Mouse (Mus musculus): Measurements from ENCODE around the gene Samd4b.
A peak's percentile ranks its signal among the peaks of the same experiment; 100 is the strongest.
"Not testable (repeated sequence)": the region's sequence is repeated elsewhere in the genome, so short reads cannot be mapped to it uniquely, and the experiment has no call there.

Samd4b gene

GRCm38 (mm10) chr7:28597642-28598446, at the start of gene Samd4b, which contains the start of gene Pak4:
Gene Samd4b, minus strand, starts transcription at chr7:28598144.
Gene Pak4, minus strand, starts transcription at chr7:28598185.
- peak; percentile 100 for DNase-seq

GRCm38 (mm10) chr7:28647016-28647415, 49.1 kb upstream of the Samd4b start:
- no peak for DNase-seq

GRCm38 (mm10) chr7:28645947-28646475, 48.1 kb upstream of the Samd4b start:
- no peak for DNase-seq

- DNase-seq: no peak
Observed at GRCm38 (mm10) chr7:28645366-28645765, 47.4 kb upstream of the Samd4b start.

GRCm38 (mm10) chr7:28641546-28641945, 43.6 kb upstream of the Samd4b start:
- DNase-seq: no peak

GRCm38 (mm10) chr7:28637511-28637910, 39.6 kb upstream of the Samd4b start:
- peak; percentile 10 for DNase-seq

GRCm38 (mm10) chr7:28634128-28634527, 36.2 kb upstream of the Samd4b start:
- DNase-seq: no peak

- no peak for DNase-seq
Observed at GRCm38 (mm10) chr7:28631073-28631472, 33.1 kb upstream of the Samd4b start, which contains the start of gene Acp7. Gene Acp7, minus strand, starts transcription at chr7:28631332.

GRCm38 (mm10) chr7:28624791-28625190, 26.8 kb upstream of the Samd4b start:
- DNase-seq: no peak

GRCm38 (mm10) chr7:28619098-28619715, 21.3 kb upstream of the Samd4b start:
- no peak for DNase-seq

GRCm38 (mm10) chr7:28605951-28606350, 8.0 kb upstream of the Samd4b start:
- DNase-seq: no peak

GRCm38 (mm10) chr7:28603788-28604187, 5.8 kb upstream of the Samd4b start:
- DNase-seq: not testable (repeated sequence)

- DNase-seq: no peak
Observed at GRCm38 (mm10) chr7:28603136-28603535, 5.2 kb upstream of the Samd4b start.

GRCm38 (mm10) chr7:28601668-28602067, 3.7 kb upstream of the Samd4b start:
- DNase-seq: peak; percentile 85

- DNase-seq: peak; percentile 72
Observed at GRCm38 (mm10) chr7:28601029-28601428, 3.1 kb upstream of the Samd4b start.

- no peak for DNase-seq
Observed at GRCm38 (mm10) chr7:28598951-28599350, 1.0 kb upstream of the Samd4b start.

- peak; percentile 37 for DNase-seq
Observed at GRCm38 (mm10) chr7:28597277-28597570, 720 bp downstream of the Samd4b start.

- DNase-seq: peak; percentile 49
Observed at GRCm38 (mm10) chr7:28596436-28597276, 1.3 kb downstream of the Samd4b start.

- DNase-seq: peak; percentile 36
Observed at GRCm38 (mm10) chr7:28595751-28596435, 2.1 kb downstream of the Samd4b start.

GRCm38 (mm10) chr7:28593206-28594111, 4.5 kb downstream of the Samd4b start:
- DNase-seq: peak; percentile 17

GRCm38 (mm10) chr7:28591862-28592261, 6.1 kb downstream of the Samd4b start:
- peak; percentile 1 for DNase-seq

Measured in cerebellum, adult 9-10 months (tissue).